Mouse (Mus musculus): ENCODE results near the gene Neurog3.

The Neurog3 gene

GRCm38 (mm10) chr10:62137150-62137549 lies 4.3 kb downstream of the Neurog3 start:
- DNase-seq (ENCODE audit: low spot score in 2 of 2) = no peak

GRCm38 (mm10) chr10:62138040-62138439 lies 5.2 kb downstream of the Neurog3 start:
- DNase-seq (ENCODE audit: low spot score in 2 of 2) = no peak

- no peak for DNase-seq (ENCODE audit: low spot score in 2 of 2)
Observed at GRCm38 (mm10) chr10:62143820-62144219, 10.9 kb downstream of the Neurog3 start, which contains the start of gene Fam241b. TSS of gene Fam241b (minus strand) at chr10:62143920.

- no peak for DNase-seq (ENCODE audit: low spot score in 2 of 2)
Observed at GRCm38 (mm10) chr10:62145957-62146356, 13.1 kb downstream of the Neurog3 start.

GRCm38 (mm10) chr10:62147466-62148248 lies 14.8 kb downstream of the Neurog3 start:
- DNase-seq (ENCODE audit: low spot score in 2 of 2) = no peak

- DNase-seq (ENCODE audit: low spot score in 2 of 2) = no peak
Observed at GRCm38 (mm10) chr10:62149929-62150328, 17.0 kb downstream of the Neurog3 start.

- DNase-seq (ENCODE audit: low spot score in 2 of 2) = no peak
Observed at GRCm38 (mm10) chr10:62162410-62162809, 29.5 kb downstream of the Neurog3 start.

GRCm38 (mm10) chr10:62172841-62173553 lies 40.1 kb downstream of the Neurog3 start:
- DNase-seq (ENCODE audit: low spot score in 2 of 2) = no peak

- DNase-seq (ENCODE audit: low spot score in 2 of 2) = no peak
Observed at GRCm38 (mm10) chr10:62173941-62174448, 41.1 kb downstream of the Neurog3 start.

- DNase-seq (ENCODE audit: low spot score in 2 of 2) = no peak
Observed at GRCm38 (mm10) chr10:62174533-62175313, 41.8 kb downstream of the Neurog3 start.

GRCm38 (mm10) chr10:62179944-62180343 lies 47.1 kb downstream of the Neurog3 start:
- DNase-seq (ENCODE audit: low spot score in 2 of 2) = no peak

- DNase-seq (ENCODE audit: low spot score in 2 of 2) = no peak
Observed at GRCm38 (mm10) chr10:62181701-62182100, 48.8 kb downstream of the Neurog3 start.

GRCm38 (mm10) chr10:62182471-62183014 lies 49.7 kb downstream of the Neurog3 start:
- DNase-seq (ENCODE audit: low spot score in 2 of 2) = no peak

- DNase-seq (ENCODE audit: low spot score in 2 of 2) = peak; percentile 91 to 93
Observed at GRCm38 (mm10) chr10:62183053-62183452, 50.2 kb downstream of the Neurog3 start.
